ENCODE assay signal across 23 mouse cellular contexts in the genomic region with DNA sequence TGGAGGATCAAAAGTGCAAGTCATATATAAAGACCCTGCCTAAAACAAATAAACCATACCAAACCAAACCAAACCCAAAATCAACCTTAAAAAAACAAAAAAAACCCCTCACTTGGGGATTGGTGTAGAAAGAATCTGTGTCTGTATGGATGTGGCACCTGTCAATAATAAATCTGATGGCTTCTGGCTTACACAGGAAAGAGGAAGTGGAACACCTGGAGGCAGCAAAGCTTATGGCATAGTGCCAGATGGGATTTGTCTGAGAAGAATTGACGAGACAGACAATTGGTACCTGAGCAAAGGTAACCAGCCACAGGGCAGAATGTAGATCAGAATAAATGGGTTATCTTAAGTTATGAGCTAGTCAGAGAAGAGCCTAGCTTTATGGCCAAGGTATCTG.
"Had no signal": no experiment of that assay in that cellular context is flagged by ENCODE, and none has a peak within 500 bp of the region (broad histone marks: within the 10 kb centered on the region; RNA-seq: fewer than 3 reads in every experiment).

No protein-coding gene starts in this region.

- H3K4me1 ChIP-seq: kidney, embryonic 15.5 days; limb, embryonic 13.5 days; limb, embryonic 15.5 days had no signal

- H3K9ac ChIP-seq: heart, embryonic 12.5 days; hindbrain, embryonic 14.5 days; kidney, embryonic 15.5 days; limb, embryonic 13.5 days; limb, embryonic 15.5 days; liver, embryonic 12.5 days; liver, embryonic 14.5 days had no signal

- H3K4me3 ChIP-seq: heart, embryonic 10.5 days; heart, embryonic 12.5 days; kidney, embryonic 15.5 days; limb, embryonic 13.5 days; limb, embryonic 15.5 days; liver, embryonic 12.5 days had no signal

- H3K4me2 ChIP-seq: heart, embryonic 12.5 days; hindbrain, embryonic 14.5 days; kidney, embryonic 15.5 days; limb, embryonic 13.5 days; limb, embryonic 15.5 days; liver, embryonic 12.5 days had no signal

- H3K9me3 ChIP-seq: heart, embryonic 10.5 days; heart, embryonic 12.5 days; kidney, embryonic 15.5 days; limb, embryonic 13.5 days; limb, embryonic 15.5 days; liver, embryonic 12.5 days had no signal

- DNase-seq: gastrocnemius, postnatal 14 days; heart, adult 18-20 months; heart, postnatal 14 days; heart, postnatal 36 days; kidney, adult 11 months; kidney, adult 2 months; kidney, adult 9 months; kidney, postnatal 14 days; kidney, postnatal 36 days; layer of hippocampus, adult 9-11 months; layer of hippocampus, postnatal 36 days; left cerebral cortex, postnatal 4 days had no signal

- H3K27ac ChIP-seq: heart, embryonic 10.5 days; hindbrain, embryonic 14.5 days; kidney, embryonic 15.5 days; kidney, postnatal 0 days; limb, embryonic 13.5 days; limb, embryonic 15.5 days; liver, embryonic 12.5 days; liver, embryonic 14.5 days had no signal

- ATAC-seq: hindbrain, embryonic 16.5 days; inflammation-experienced regulatory T-cells, adult 6 months; liver, embryonic 12.5 days had no signal

- H3K27me3 ChIP-seq: heart, embryonic 12.5 days; kidney, embryonic 15.5 days; limb, embryonic 13.5 days; limb, embryonic 15.5 days; liver, embryonic 12.5 days had no signal
